Mouse (Mus musculus) intestine, embryonic 15.5 days (tissue): ENCODE data around the gene Prkar1b. TPM values are rescaled to one million over a fixed set of nuclear protein-coding genes. Genes with fewer than 3 reads are reported as not detected.

Experiments
- ATAC-seq: fragments of 200-750 bp; cut with Nextera tagmentation; 2 replicates; pipeline ENCODE4 v1.8.0; 2017; ENCODE audit warnings: moderate TSS enrichment, moderate library complexity
- H3K27ac ChIP-seq: fragments of 300-500 bp; sonication (generic); 2 replicates; pipeline ENCODE4 v1.5.1; 2015; ENCODE audit warnings: mild to moderate bottlenecking, inconsistent platforms
- H3K27me3 ChIP-seq: fragments of 300-500 bp; sonication (generic); replicated peaks from 2 replicates; pipeline ENCODE4 v1.6.1; 2015; ENCODE audit warnings: inconsistent platforms
- H3K36me3 ChIP-seq: fragments of 300-500 bp; sonication (generic); 2 replicates; pipeline ENCODE4 v1.6.1; 2015; ENCODE audit warnings: inconsistent platforms
- H3K4me1 ChIP-seq: fragments of 300-500 bp; sonication (generic); replicated peaks from 2 replicates; pipeline ENCODE4 v1.6.1; 2015; ENCODE audit warnings: inconsistent platforms
- H3K4me2 ChIP-seq: fragments of 300-500 bp; sonication (generic); replicated peaks from 2 replicates; pipeline ENCODE4 v1.6.1; 2015; ENCODE audit warnings: mild to moderate bottlenecking, inconsistent platforms
- H3K4me3 ChIP-seq: fragments of 300-500 bp; sonication (generic); replicated peaks from 2 replicates; pipeline ENCODE4 v1.5.1; 2015; ENCODE audit warnings: inconsistent platforms
- H3K9ac ChIP-seq: fragments of 300-500 bp; sonication (generic); 2 replicates; pipeline ENCODE4 v1.6.1; 2015; ENCODE audit warnings: inconsistent platforms
- H3K9me3 ChIP-seq: fragments of 300-500 bp; sonication (generic); 2 replicates; pipeline ENCODE4 v1.6.1; 2016; ENCODE audit warnings: inconsistent platforms
- WGBS: fragments of 180-500 bp; shearing (Covaris S2); methylation state at CpG from one replicate; pipeline ENCODE4 v1.1.7; 2015; 5-methylcytosine and 5-hydroxymethylcytosine counted together
- polyA plus RNA-seq: library from polyadenylated mRNA; unstranded; fragments of >200 nt; fragmentation: Nextera tagmentation; extraction: Ambion mirVana; gene quantifications from 2 replicates; pipeline ENCODE4 v1.2.1, GENCODE M21; 2015

Prkar1b gene
- polyA plus RNA-seq, 1 experiment from 2014 or later = 26.1 TPM

GRCm38 (mm10) chr5:138997936-138998580 lies 151.7 kb downstream of the Prkar1b start:
- H3K4me3 ChIP-seq = peak overlapping the region; percentile 88
- H3K4me2 ChIP-seq = peak overlapping the region; percentile 92
- WGBS = 5% methylated on average over 30 of the region's 30 CpGs
- peaks cover 19% of the 10 kb centered on the region for H3K27me3 ChIP-seq
- H3K4me1 ChIP-seq = peaks cover 46% of the 10 kb centered on the region
- H3K9me3 ChIP-seq = no peaks in the 10 kb centered on the region
- peak overlapping the region; percentile 22; the same call in 1 of the 2 replicates for H3K9ac ChIP-seq
- H3K27ac ChIP-seq = no peak overlapping the region
- H3K36me3 ChIP-seq = no peaks in the 10 kb centered on the region
- ATAC-seq = 0 out of 2 replicates have a peak, but pooled peaks have one; percentile 1

DNA sequence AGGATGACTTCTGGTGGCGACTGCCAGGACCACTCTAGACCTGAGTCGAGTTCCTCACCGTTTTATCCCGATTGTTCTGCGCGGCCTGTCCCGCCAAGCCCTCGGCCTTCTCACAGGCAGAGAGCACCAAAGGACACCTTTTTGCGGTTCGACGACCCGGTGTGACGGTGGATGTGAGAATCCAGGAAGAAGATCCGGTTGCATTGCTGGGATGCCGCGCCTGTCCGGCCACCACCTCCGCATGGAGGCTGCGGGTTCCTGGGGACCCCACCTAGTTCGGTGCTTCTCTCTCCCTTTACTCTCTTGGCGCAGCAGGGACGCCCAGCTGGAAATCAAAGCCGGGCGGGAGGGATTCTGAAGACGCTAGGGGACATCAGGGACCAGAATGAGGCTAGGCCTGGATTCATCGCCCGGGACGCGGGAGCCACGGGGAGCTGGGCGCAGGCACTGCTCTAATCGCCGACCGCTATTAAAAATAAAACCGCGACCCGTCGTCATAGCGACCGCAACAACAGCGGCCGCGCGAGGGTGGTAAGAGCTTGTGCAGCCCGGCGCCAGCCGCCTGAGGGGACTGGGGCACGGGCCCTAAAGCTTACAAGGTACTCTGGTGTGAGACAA lies 152.5 kb downstream of the Prkar1b start, which contains the start of gene Pdgfa:
Gene Pdgfa, minus strand, starts transcription at position 200 of the 618 bp plus-strand sequence.
- Histone ChIP-seq H3K9ac (peak within 1 kb of the TSS; percentile 91), H3K4me3 (peak within 1 kb of the TSS; percentile 88), H3K9me3 (no peaks in the 10 kb centered on the region), H3K4me2 (peak within 1 kb of the TSS; percentile 92), H3K4me1 (peaks cover 52% of the 10 kb centered on the region), H3K27me3 (peaks cover 19% of the 10 kb centered on the region), H3K36me3 (no peaks in the 10 kb centered on the region), H3K27ac (peak within 1 kb of the TSS; percentile 98)
- WGBS = 6% methylated on average over 48 of the region's 48 CpGs
- ATAC-seq = no peak

- peak; percentile 5 for ATAC-seq
- peak overlapping the region; percentile 88 for H3K4me3 ChIP-seq
- peaks cover 57% of the 10 kb centered on the region for H3K4me1 ChIP-seq
- peak overlapping the region; percentile 98 for H3K27ac ChIP-seq
- no peaks in the 10 kb centered on the region for H3K36me3 ChIP-seq
- H3K9me3 ChIP-seq = no peaks in the 10 kb centered on the region
- peak overlapping the region; percentile 92 for H3K4me2 ChIP-seq
- H3K27me3 ChIP-seq = peaks cover 19% of the 10 kb centered on the region
- 22% methylated on average over 24 of the region's 24 CpGs for WGBS
- peak overlapping the region; percentile 91 for H3K9ac ChIP-seq
These were observed 153.3 kb downstream of the Prkar1b start for GRCm38 (mm10) chr5:138996322-138997073.

DNA sequence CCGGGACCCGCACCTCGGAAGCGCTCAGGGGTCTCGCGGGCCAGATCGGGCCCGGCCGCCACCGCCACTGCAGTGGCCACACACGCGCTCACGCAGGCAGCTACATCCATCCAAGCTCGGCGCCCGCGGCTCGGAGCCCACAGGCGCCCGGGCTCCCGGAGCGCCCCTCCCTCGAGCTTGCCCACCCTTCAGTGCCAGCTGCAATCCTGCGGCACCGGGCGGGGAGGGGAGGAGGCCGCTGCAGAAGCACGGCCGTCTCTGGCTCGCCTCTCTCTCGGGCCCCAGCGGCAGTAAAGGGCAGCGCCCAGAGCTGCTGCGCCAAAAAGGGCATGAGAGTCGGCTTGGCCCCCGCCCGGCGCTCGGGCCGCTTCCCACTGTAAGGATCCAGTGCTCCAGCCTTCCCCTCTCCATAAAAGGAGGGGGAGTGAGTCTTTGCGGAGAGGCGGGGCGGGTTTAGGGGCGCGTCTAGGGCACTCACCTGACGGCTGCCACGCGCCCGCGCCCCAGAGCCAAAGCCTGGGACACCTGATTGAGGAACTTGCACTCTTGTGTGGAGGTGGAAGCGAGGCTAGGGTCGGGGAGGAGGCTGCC lies 154.0 kb downstream of the Prkar1b start:
- no peaks in the 10 kb centered on the region for H3K9me3 ChIP-seq
- ATAC-seq = peak; percentile 56
- H3K9ac ChIP-seq = peak overlapping the region; percentile 91
- H3K36me3 ChIP-seq = peaks cover 4% of the 10 kb centered on the region; the same call in 1 of the 2 replicates
- H3K4me3 ChIP-seq = peak overlapping the region; percentile 88
- peak overlapping the region; percentile 98 for H3K27ac ChIP-seq
- peak overlapping the region; percentile 92 for H3K4me2 ChIP-seq
- peaks cover 62% of the 10 kb centered on the region for H3K4me1 ChIP-seq
- peaks cover 19% of the 10 kb centered on the region for H3K27me3 ChIP-seq
- WGBS = 1% methylated on average over 52 of the region's 52 CpGs

DNA sequence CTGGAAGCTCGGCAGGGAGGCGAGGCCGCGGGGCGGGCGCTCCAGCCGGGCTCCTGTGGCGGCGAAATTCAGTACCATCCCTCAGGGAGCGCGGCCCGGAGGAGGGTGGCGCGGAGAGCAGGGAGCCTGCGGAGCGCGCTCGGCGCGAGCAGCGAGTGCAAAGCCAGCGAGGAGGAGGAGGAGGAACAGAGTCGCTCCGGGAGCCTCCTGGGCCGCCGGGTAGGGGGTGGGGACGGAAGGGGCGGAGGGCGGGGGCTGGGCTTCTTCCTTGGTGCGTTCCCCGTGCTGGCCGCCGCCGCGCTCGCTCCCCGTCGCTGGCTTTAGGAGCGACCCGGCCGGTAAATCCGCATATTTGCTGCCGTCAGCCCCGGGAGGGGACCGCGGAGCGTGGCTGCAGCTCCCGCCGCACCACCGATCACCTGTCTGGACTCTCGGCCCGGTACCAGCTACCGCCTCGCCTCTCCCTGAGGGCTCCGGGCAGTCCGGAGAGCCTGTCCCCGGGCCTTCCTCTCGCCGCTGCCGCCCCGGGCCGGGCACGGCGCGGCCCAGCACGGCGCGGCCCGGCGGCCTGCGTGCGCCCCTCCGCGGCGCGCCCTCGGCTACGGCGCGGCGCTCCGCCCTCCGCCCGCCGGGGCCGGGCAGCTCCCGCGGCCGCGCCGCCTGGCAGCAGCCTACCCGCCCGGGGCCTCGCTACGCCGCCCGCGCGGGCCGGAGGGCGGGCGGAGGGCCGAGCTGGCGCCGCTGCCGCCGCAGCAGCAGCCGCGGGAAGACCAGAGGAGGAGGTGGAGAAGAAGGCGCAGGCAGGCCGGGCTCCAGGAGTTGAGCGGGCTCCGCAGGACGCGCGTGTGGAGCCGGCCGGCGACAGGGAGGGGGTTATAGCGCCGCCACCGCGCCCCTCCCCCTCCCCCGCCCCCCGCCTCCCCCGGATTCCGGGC lies 154.7 kb downstream of the Prkar1b start:
- H3K4me2 ChIP-seq = peak overlapping the region; percentile 92
- H3K9ac ChIP-seq = peak overlapping the region; percentile 91
- peak overlapping the region; percentile 88 for H3K4me3 ChIP-seq
- under 1% methylated on average over 98 of the region's 127 CpGs for WGBS
- peaks cover 62% of the 10 kb centered on the region for H3K4me1 ChIP-seq
- ATAC-seq = peak; percentile 74
- no peaks in the 10 kb centered on the region for H3K9me3 ChIP-seq
- peak overlapping the region; percentile 98 for H3K27ac ChIP-seq
- H3K36me3 ChIP-seq = peaks cover 4% of the 10 kb centered on the region; the same call in 1 of the 2 replicates
- peaks cover 19% of the 10 kb centered on the region for H3K27me3 ChIP-seq

GRCm38 (mm10) chr5:138994108-138994785 lies 155.6 kb downstream of the Prkar1b start:
- Histone ChIP-seq H3K9ac (peak overlapping the region; percentile 91), H3K27ac (peak overlapping the region; percentile 98), H3K9me3 (no peaks in the 10 kb centered on the region), H3K4me3 (peak overlapping the region; percentile 88), H3K27me3 (peaks cover 19% of the 10 kb centered on the region), H3K4me1 (peaks cover 61% of the 10 kb centered on the region), H3K36me3 (peaks cover 4% of the 10 kb centered on the region; the same call in 1 of the 2 replicates), H3K4me2 (peak overlapping the region; percentile 92)
- under 1% methylated on average over 48 of the region's 48 CpGs for WGBS
- peak; percentile 9; the same call in 1 of the 2 replicates for ATAC-seq

DNA sequence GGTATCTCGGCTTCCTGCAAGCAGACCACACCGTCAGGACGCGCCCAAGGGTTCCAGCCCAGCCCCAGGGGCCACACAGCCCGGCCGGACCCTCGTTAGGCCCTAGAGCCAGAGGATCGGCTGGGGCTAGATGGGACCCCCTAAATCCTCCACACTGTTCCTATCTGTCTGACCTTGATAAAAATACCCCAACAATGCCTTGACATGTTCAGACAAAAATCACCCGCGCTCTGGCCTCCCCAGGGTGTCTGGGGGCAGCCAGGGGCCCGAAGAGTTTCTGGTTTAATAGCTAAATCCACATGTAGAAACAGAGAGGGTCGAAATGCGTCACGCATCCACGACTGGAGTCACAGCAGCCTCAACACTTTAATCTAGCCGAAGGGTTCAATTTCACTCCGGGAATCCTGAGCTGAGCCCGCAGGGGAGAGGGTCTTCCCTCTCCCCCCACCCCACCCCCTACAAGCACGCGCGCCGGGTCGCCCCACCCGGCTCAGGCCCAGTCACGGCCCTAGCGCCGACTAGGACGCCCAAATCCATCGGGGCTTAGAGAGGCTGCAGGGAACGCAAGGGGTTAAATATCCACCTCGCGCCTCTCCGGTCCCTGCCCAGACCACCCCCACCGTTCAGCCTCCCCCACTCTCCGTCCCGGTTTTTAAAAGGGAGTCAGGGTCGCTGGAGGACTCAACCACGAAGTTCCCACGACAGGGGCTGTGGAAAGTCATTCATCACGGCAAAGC lies 156.3 kb downstream of the Prkar1b start:
- Histone ChIP-seq H3K4me1 (peaks cover 62% of the 10 kb centered on the region), H3K4me3 (peak overlapping the region; percentile 88), H3K27ac (peak overlapping the region; percentile 98), H3K36me3 (peaks cover 4% of the 10 kb centered on the region; the same call in 1 of the 2 replicates), H3K27me3 (peaks cover 14% of the 10 kb centered on the region), H3K9ac (peak overlapping the region; percentile 91), H3K4me2 (peak overlapping the region; percentile 92), H3K9me3 (no peaks in the 10 kb centered on the region)
- under 1% methylated on average over 40 of the region's 40 CpGs for WGBS
- ATAC-seq = no peak

- H3K27me3 ChIP-seq = peaks cover 6% of the 10 kb centered on the region
These were observed 157.0 kb downstream of the Prkar1b start for GRCm38 (mm10) chr5:138992611-138993370.

DNA sequence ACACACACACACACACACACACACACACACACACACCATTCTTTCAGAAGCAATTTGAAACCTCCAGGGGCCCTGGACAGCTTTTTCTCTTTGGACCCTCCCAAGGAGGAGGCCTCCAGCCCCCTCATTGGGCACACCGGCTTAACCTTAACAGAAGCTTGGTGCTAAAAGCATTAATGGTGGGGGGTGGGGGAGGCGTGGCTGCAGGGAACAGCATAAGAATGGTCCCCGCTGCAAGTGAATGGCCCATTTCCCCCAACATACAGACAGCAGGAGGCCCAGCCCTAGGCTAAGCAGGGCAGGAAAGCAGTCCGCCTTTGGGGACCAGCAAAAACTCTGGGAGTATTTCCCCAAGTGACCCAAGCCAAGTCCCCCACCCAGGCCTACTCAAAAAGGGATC lies 158.1 kb downstream of the Prkar1b start:
- ATAC-seq = no peak
- Histone ChIP-seq H3K4me3 (no peak overlapping the region), H3K36me3 (peaks cover 14% of the 10 kb centered on the region), H3K9me3 (no peaks in the 10 kb centered on the region), H3K9ac (no peak overlapping the region), H3K4me1 (peaks cover 52% of the 10 kb centered on the region), H3K27ac (no peak overlapping the region), H3K4me2 (no peak overlapping the region), H3K27me3 (peaks cover 3% of the 10 kb centered on the region)
- 55% methylated on average over 4 of the region's 4 CpGs for WGBS

More at GRCm38 (mm10) chr5:138992611-138993370, 157.0 kb downstream of the Prkar1b start:
- peak overlapping the region; percentile 92 for H3K4me2 ChIP-seq
- no peaks in the 10 kb centered on the region for H3K9me3 ChIP-seq
- H3K4me1 ChIP-seq = peaks cover 62% of the 10 kb centered on the region
- peak overlapping the region; percentile 98; the same call in 1 of the 2 replicates for H3K27ac ChIP-seq
- peak; percentile 22; the same call in 1 of the 2 replicates for ATAC-seq
- H3K9ac ChIP-seq = peak overlapping the region; percentile 91
- H3K4me3 ChIP-seq = peak overlapping the region; percentile 88
- peaks cover 5% of the 10 kb centered on the region; the same call in 1 of the 2 replicates for H3K36me3 ChIP-seq
- WGBS = 8% methylated on average over 59 of the region's 59 CpGs
